Mouse (Mus musculus) stomach, postnatal 0 days (tissue): ENCODE data around the gene Rbms1. TPM values are rescaled to one million over a fixed set of nuclear protein-coding genes. Genes with fewer than 3 reads are reported as not detected.

Source experiments
- ATAC-seq: fragments of 200-750 bp; cut with Nextera tagmentation; 2 replicates; pipeline ENCODE4 v1.8.0; 2017; ENCODE audit not compliant: low FRiP score, low TSS enrichment
- DNase-seq: peaks from one replicate; pipeline ENCODE4 v3.0.0-alpha.2; 2016; ENCODE audit warnings: low spot score
- H3K27ac ChIP-seq: fragments of 300-500 bp; sonication (generic); replicated peaks from 2 replicates; pipeline ENCODE4 v1.5.1; 2014; ENCODE audit warnings: mild to moderate bottlenecking, control low read depth
- H3K27me3 ChIP-seq: fragments of 300-500 bp; sonication (generic); 2 replicates; pipeline ENCODE4 v1.6.1; 2014; ENCODE audit warnings: low read length; ENCODE audit not compliant: control insufficient read depth, insufficient read depth
- H3K36me3 ChIP-seq: fragments of 300-500 bp; sonication (generic); 2 replicates; pipeline ENCODE4 v1.6.1; 2014; ENCODE audit warnings: low read length, mixed read lengths; ENCODE audit not compliant: control insufficient read depth, insufficient read depth
- H3K4me1 ChIP-seq: fragments of 300-500 bp; sonication (generic); replicated peaks from 2 replicates; pipeline ENCODE4 v1.6.1; 2014; ENCODE audit warnings: antibody characterized with exemption; ENCODE audit not compliant: control insufficient read depth, insufficient read depth
- H3K4me2 ChIP-seq: fragments of 300-500 bp; sonication (generic); replicated peaks from 2 replicates; pipeline ENCODE4 v1.6.1; 2014; ENCODE audit warnings: low read depth, mild to moderate bottlenecking, control low read depth, moderate library complexity
- H3K4me3 ChIP-seq: fragments of 300-500 bp; sonication (generic); 2 replicates; pipeline ENCODE4 v1.5.1; 2014; ENCODE audit warnings: low read depth, low read length, control low read depth
- H3K9ac ChIP-seq: fragments of 300-500 bp; sonication (generic); 2 replicates; pipeline ENCODE4 v1.6.1; 2014; ENCODE audit warnings: mild to moderate bottlenecking, low read length, control low read depth, mixed read lengths
- H3K9me3 ChIP-seq: fragments of 300-500 bp; sonication (generic); 2 replicates; pipeline ENCODE4 v1.6.1; 2016; ENCODE audit warnings: low read length; ENCODE audit not compliant: control insufficient read depth
- CTCF ChIP-seq: IDR thresholded peaks from 2 replicates; pipeline ENCODE4 v1.5.1; 2016; ENCODE audit warnings: antibody characterized with exemption, low read depth, mild to moderate bottlenecking, moderate library complexity
- EP300 ChIP-seq: optimal IDR thresholded peaks from 2 replicates; pipeline ENCODE3; 2016; ENCODE audit warnings: antibody characterized with exemption
- WGBS: fragments of 180-500 bp; shearing (Covaris S2); extraction: QIAGEN DNeasy Blood & Tissue Kit; methylation state at CpG from one replicate; pipeline ENCODE4 v1.1.7; 2014; 5-methylcytosine and 5-hydroxymethylcytosine counted together
- polyA plus RNA-seq: library from polyadenylated mRNA; unstranded; fragments of >200 nt; fragmentation: Nextera tagmentation; extraction: Ambion mirVana; gene quantifications from 2 replicates; pipeline ENCODE4 v1.2.1, GENCODE M21; 2015

Gene Rbms1
- polyA plus RNA-seq, 1 experiment from 2014 or later: 81.1 TPM

DNA sequence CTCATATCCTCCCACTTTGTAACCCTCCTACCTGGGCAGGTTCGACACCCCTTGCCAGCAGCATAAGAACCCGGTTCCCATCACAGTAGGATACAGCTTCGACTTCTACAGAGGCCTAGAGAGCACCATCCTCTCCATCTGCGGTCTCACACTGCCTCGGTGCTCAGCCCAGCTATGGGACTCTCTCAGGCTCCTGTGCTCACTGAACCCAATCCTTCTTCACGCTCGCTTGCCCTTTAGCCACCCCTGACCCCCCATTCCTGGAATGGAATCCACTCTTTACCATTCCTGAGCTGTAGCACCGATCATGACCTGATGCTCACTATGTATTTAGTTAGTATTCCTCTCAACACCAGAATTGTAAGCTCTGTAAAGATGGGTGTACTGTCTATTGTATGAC lies 257.6 kb downstream of the Rbms1 start:
- Histone ChIP-seq H3K27me3 (no peaks in the 10 kb centered on the region), H3K4me1 (0 out of 2 replicates have a peak, but pooled peaks cover 2% of the 10 kb centered on the region), H3K27ac (no peak overlapping the region), H3K9ac (no peak overlapping the region), H3K9me3 (no peaks in the 10 kb centered on the region), H3K4me2 (no peak overlapping the region), H3K4me3 (no peak overlapping the region), H3K36me3 (no peaks in the 10 kb centered on the region)
- DNase-seq (no peak), ATAC-seq (no peak)
- WGBS: 94% methylated on average over 8 of the region's 8 CpGs
- TF ChIP-seq EP300: no peak
- no peak for TF ChIP-seq CTCF

DNA sequence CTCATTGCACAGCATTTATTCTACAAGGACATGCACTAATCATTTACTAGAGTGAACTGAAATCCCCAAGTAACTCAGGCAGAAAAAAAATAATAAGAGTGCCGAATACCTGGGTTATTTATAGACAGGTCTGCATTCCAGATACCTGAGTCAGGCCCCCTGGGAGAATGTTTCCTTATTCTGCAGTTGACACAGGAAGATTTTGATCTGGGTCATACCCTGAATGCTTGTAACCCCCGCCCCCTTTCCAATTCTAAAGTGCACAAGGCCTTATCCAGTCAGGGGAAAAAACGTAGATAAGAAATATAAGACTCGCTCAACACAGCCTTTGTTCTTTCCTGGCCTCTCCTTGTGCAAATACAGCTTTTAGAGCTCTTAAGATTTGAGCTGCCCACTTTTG lies 259.7 kb downstream of the Rbms1 start:
- 26% methylated on average over 4 of the region's 4 CpGs for WGBS
- TF ChIP-seq CTCF (no peak), EP300 (peak; percentile 89)

DNA sequence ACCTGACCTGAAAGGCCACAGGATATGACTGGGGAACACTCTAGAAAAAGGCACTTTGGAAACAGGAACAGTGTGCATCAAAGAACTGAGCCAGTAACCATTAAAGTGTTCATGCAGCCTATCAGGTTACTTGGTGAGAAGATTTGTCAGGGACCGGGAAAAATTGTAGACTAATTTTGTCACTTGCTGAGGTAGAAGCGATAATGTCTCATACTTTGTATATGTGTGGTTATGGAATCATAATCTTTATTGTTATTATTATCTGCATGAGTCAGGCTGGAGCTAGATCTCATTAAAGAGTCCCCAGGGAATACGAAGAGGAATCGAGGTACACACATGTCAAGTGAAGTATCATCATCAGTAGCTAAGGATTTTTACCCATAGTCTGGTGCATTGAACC lies 262.0 kb downstream of the Rbms1 start:
- WGBS: 76% methylated on average over 4 of the region's 4 CpGs
- no peaks in the 10 kb centered on the region for H3K36me3 ChIP-seq
- DNase-seq: no peak
- no peaks in the 10 kb centered on the region for H3K27me3 ChIP-seq
- H3K9me3 ChIP-seq: no peaks in the 10 kb centered on the region
- H3K27ac ChIP-seq: no peak overlapping the region
- no peak for ATAC-seq
- no peak overlapping the region for H3K4me2 ChIP-seq
- H3K4me1 ChIP-seq: peaks cover 9% of the 10 kb centered on the region; the same call in 1 of the 2 replicates
- no peak overlapping the region for H3K9ac ChIP-seq
- H3K4me3 ChIP-seq: no peak overlapping the region
- TF ChIP-seq CTCF (no peak), EP300 (no peak)

More for the DNA sequence above, 259.7 kb downstream of the Rbms1 start:
- Histone ChIP-seq H3K4me2 (no peak overlapping the region), H3K27me3 (no peaks in the 10 kb centered on the region), H3K9ac (no peak overlapping the region), H3K27ac (peak overlapping the region; percentile 77), H3K36me3 (no peaks in the 10 kb centered on the region), H3K9me3 (no peaks in the 10 kb centered on the region), H3K4me3 (no peak overlapping the region), H3K4me1 (peaks cover 3% of the 10 kb centered on the region; the same call in 1 of the 2 replicates)
- peak; percentile 81 for DNase-seq
- ATAC-seq: peak; percentile 94

Other genes starting within 250 kb of the Rbms1 start
- 8.5 and 8.6 TPM in 2 replicates for gene Itgb6, start 240.5 kb downstream of the Rbms1 start, polyA plus RNA-seq